Mouse (Mus musculus) olfactory bulb, adult 2 months (tissue): ENCODE measurements around the gene AC109138.7. TPM values are rescaled to one million over a fixed set of nuclear protein-coding genes. Genes with fewer than 3 reads are reported as not detected.

ENCODE experiments used
- H3K27ac ChIP-seq: fragments of 200-500 bp; 2 replicates; pipeline ENCODE4 v1.5.1; 2012; ENCODE audit warnings: low read depth, low read length; ENCODE audit not compliant: insufficient read depth
- H3K4me1 ChIP-seq: fragments of 200-500 bp; 2 replicates; pipeline ENCODE4 v1.6.1; 2012; ENCODE audit warnings: low read length; ENCODE audit not compliant: control insufficient read depth, insufficient read depth
- H3K4me3 ChIP-seq: fragments of 200-500 bp; 2 replicates; pipeline ENCODE4 v1.5.1; 2012; ENCODE audit warnings: mild to moderate bottlenecking, low read depth, low read length, moderate library complexity; ENCODE audit not compliant: insufficient read depth
- CTCF ChIP-seq: fragments of 200-500 bp; IDR thresholded peaks from 2 replicates; pipeline ENCODE4 v1.5.1; 2012; ENCODE audit warnings: low read depth, mild to moderate bottlenecking, low read length, moderate library complexity; ENCODE audit not compliant: insufficient read depth
- POLR2A ChIP-seq: fragments of 200-500 bp; IDR thresholded peaks from 2 replicates; pipeline ENCODE4 v1.6.1; 2012; ENCODE audit warnings: mild to moderate bottlenecking, low read depth, low read length, moderate library complexity; ENCODE audit not compliant: insufficient read depth
- WGBS: fragments of 180-500 bp; shearing (Covaris S2); methylation state at CpG from one replicate; pipeline ENCODE4 v1.1.7; 2018; 5-methylcytosine and 5-hydroxymethylcytosine counted together
- polyA plus RNA-seq: library from polyadenylated mRNA; stranded (reverse); fragments of >200 nt; gene quantifications from 2 replicates; pipeline ENCODE4 v1.2.4, GENCODE M21; 2012; ENCODE audit warnings: low replicate concordance; ENCODE audit not compliant: missing spikeins, insufficient read depth, insufficient read length

The AC109138.7 gene
- polyA plus RNA-seq, 1 experiment = not detected

DNA sequence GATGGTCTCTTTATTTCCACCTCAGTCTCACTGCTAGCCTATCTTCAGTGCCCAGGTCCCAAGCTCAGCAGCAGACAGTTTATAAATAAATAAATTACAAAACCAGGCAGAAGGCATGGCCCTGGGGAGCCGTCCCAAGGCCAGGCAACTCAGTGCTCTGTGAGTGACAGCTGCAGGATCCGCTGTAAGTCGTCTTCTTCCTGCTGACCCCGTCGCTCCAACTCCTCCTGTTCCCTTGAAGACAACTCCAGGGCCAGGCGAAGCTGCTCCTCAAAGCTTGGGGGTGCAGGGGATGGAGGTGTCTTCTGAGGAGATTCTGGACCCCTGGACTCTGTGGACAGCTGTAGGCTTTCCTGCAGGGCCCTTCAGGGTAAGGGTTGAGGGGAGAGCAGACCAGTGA lies 56.0 kb downstream of the AC109138.7 start:
- Histone ChIP-seq H3K4me3 (no peak overlapping the region), H3K27ac (no peak overlapping the region), H3K4me1 (peaks cover 10% of the 10 kb centered on the region)
- TF ChIP-seq POLR2A (no peak), CTCF (no peak)
- WGBS = 88% methylated on average over 6 of the region's 6 CpGs

DNA sequence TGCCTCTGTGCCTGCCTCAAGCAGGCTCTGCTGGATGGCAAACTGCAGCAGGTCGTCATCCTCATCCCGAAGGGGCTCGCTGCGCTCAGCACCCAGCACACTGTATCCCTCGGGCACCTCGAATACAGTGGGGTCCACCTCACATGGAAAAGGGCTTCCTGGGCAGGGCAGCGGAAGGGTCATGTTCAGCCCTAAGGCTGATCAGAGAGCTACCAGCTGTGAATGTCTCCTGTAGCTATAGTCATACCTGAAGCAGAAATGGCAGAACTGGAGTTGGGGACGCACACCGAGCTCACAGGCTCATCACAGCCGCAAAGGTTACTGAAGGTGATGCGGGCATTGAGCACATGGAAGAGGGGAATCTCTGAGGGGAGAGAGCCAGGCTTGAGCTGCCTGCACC lies 56.8 kb downstream of the AC109138.7 start:
- WGBS = 96% methylated on average over 11 of the region's 11 CpGs
- TF ChIP-seq CTCF (no peak), POLR2A (no peak)
- peaks cover 10% of the 10 kb centered on the region for H3K4me1 ChIP-seq
- H3K27ac ChIP-seq = no peak overlapping the region
- H3K4me3 ChIP-seq = no peak overlapping the region

DNA sequence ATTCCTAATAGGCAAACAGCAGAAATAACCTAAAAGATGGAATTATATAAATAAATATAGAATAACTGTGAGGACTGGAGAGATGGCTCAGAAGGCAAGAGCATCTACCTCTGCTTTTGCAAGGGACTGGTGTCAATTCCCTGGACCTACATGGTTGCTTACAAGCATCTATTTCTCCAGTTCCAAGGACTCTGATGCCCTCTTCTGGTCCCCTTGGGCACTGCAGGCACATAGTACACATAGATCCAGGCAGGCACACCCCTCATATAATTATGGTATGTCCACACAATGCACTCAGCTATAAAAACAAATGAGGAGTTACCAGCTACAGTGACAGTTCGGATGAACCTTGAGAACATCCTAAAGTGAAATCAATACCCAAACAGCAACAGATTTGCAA lies 65.3 kb downstream of the AC109138.7 start:
- Histone ChIP-seq H3K4me1 (peaks cover 15% of the 10 kb centered on the region), H3K27ac (no peak overlapping the region), H3K4me3 (no peak overlapping the region)
- WGBS = 96% methylated on average over 1 of the region's 1 CpGs
- TF ChIP-seq POLR2A = no peak
- TF ChIP-seq CTCF = no peak

DNA sequence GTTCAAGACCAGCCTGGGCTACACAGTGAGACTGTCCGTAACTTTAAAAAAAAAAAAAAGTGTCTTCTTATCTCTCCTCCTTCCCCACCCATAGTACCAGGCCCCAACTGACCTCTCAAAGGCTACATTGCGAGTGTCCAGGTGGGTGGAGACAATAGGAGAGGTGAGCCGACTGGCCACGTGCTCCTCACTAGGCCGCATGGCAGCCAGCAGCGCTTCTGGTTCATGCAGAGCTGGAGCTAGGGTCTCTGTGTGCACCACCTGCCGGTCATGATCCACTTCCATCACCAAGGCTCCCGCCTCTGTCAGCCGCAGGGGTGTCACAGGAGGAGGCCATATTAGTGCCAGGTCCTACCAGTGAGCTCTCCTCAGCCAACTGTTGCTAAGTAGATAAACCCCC lies 66.3 kb downstream of the AC109138.7 start:
- WGBS = 98% methylated on average over 9 of the region's 9 CpGs
- peaks cover 15% of the 10 kb centered on the region for H3K4me1 ChIP-seq
- TF ChIP-seq POLR2A (no peak), CTCF (no peak)
- H3K27ac ChIP-seq = no peak overlapping the region
- H3K4me3 ChIP-seq = no peak overlapping the region

Other genes with a start within 250 kb of the AC109138.7 start
- gene Aldh3b2, start 242.0 kb upstream of the AC109138.7 start, polyA plus RNA-seq = not detected in 2 replicates
- not detected in 2 replicates for gene Acy3, start 227.8 kb upstream of the AC109138.7 start, polyA plus RNA-seq
- not detected in 2 replicates for gene Tbx10, start 221.6 kb upstream of the AC109138.7 start, polyA plus RNA-seq
- not detected in 2 replicates for gene Nudt8, start 213.8 kb upstream of the AC109138.7 start, polyA plus RNA-seq
- not detected in 2 replicates for gene Gm49405, start 213.7 kb upstream of the AC109138.7 start, polyA plus RNA-seq
- gene Doc2g, start 211.0 kb upstream of the AC109138.7 start, polyA plus RNA-seq = not detected in 2 replicates
- gene Ndufv1, start 201.6 kb upstream of the AC109138.7 start, polyA plus RNA-seq = 777 TPM in 1 of 2 replicates, not detected in the other
- not detected in 2 replicates for gene Gstp1, start 176.4 kb upstream of the AC109138.7 start, polyA plus RNA-seq
- gene Gstp2, start 168.3 kb upstream of the AC109138.7 start, polyA plus RNA-seq = not detected in 2 replicates
- not detected in 2 replicates for gene Gstp3, start 154.8 kb upstream of the AC109138.7 start, polyA plus RNA-seq
- gene Cabp2, start 132.8 kb upstream of the AC109138.7 start, polyA plus RNA-seq = not detected in 2 replicates
- not detected in 2 replicates for gene Cdk2ap2, start 117.2 kb upstream of the AC109138.7 start, polyA plus RNA-seq
- gene Pitpnm1, start 114.4 kb upstream of the AC109138.7 start, polyA plus RNA-seq = not detected in 2 replicates
- gene Aip, start 88.5 kb upstream of the AC109138.7 start, polyA plus RNA-seq = not detected in 2 replicates
- gene Gpr152, start 74.6 kb upstream of the AC109138.7 start, polyA plus RNA-seq = not detected in 2 replicates
- not detected in 2 replicates for gene Cabp4, start 70.3 kb upstream of the AC109138.7 start, polyA plus RNA-seq
- gene Coro1b, start 65.7 kb upstream of the AC109138.7 start, polyA plus RNA-seq = not detected in 2 replicates
- gene Ptprcap, start 60.8 kb upstream of the AC109138.7 start, polyA plus RNA-seq = 485 TPM in 1 of 2 replicates, not detected in the other
- not detected in 2 replicates for gene Rps6kb2, start 51.0 kb upstream of the AC109138.7 start, polyA plus RNA-seq
- gene Carns1, start 38.9 kb upstream of the AC109138.7 start, polyA plus RNA-seq = not detected in 2 replicates
- gene Tbc1d10c, start 23.1 kb upstream of the AC109138.7 start, polyA plus RNA-seq = 247 TPM in 1 of 2 replicates, not detected in the other
- 405 and 768 TPM in 2 replicates for gene Ppp1ca, start 22.3 kb upstream of the AC109138.7 start, polyA plus RNA-seq
- gene Rad9a, start 12.7 kb upstream of the AC109138.7 start, polyA plus RNA-seq = not detected in 2 replicates
- not detected in 2 replicates for gene Clcf1, start 119 bp upstream of the AC109138.7 start, polyA plus RNA-seq
- not detected in 2 replicates for gene Pold4, start 17.5 kb downstream of the AC109138.7 start, polyA plus RNA-seq
- not detected in 2 replicates for gene Ssh3, start 54.8 kb downstream of the AC109138.7 start, polyA plus RNA-seq
- not detected in 2 replicates for gene Ankrd13d, start 68.8 kb downstream of the AC109138.7 start, polyA plus RNA-seq
- 210 TPM in 1 of 2 replicates, not detected in the other for gene Grk2, start 91.9 kb downstream of the AC109138.7 start, polyA plus RNA-seq
- gene Kdm2a, start 183.9 kb downstream of the AC109138.7 start, polyA plus RNA-seq = 282 TPM in 1 of 2 replicates, not detected in the other
- not detected in 2 replicates for gene Rhod, start 225.1 kb downstream of the AC109138.7 start, polyA plus RNA-seq